Mouse (Mus musculus) ovary, adult 2 months (tissue): ENCODE measurements around the gene Fam169b. TPM values are rescaled to one million over a fixed set of nuclear protein-coding genes. Genes with fewer than 3 reads are reported as not detected.

Experiments used
- polyA plus RNA-seq: library from polyadenylated mRNA; depleted of rRNA; stranded (reverse); fragments of >200 nt; gene quantifications from 2 replicates; pipeline ENCODE4 v1.2.3, GENCODE M21; 2012; rRNA removed

Gene Fam169b
- 1.9 and 2.3 TPM in 2 replicates for polyA plus RNA-seq

GRCm38 (mm10) chr7:68273515-68273914 lies at the start of gene Fam169b:
Fam169b (plus strand) TSS chr7:68273839.

GRCm38 (mm10) chr7:68264028-68264453 lies 9.6 kb upstream of the Fam169b start, which contains the start of gene Pgpep1l:
Pgpep1l (minus strand) TSS chr7:68264233.

Other genes starting within 250 kb of the Fam169b start
- 0.17 and 0.25 TPM in 2 replicates for gene Pgpep1l, start 9.6 kb upstream of the Fam169b start, polyA plus RNA-seq